Mouse (Mus musculus) MEL (cell line): ENCODE measurements around the gene Slmap.

Source experiments
- CTCF ChIP-seq, 3 experiments: IDR thresholded peaks in 2 of 3; conservative IDR thresholded peaks in 1 of 3; 2 replicates each; pipeline ENCODE4 v1.5.1; 2011 to 2012; ENCODE audit warnings: low read length in 3 of 3, low read depth in 2 of 3, mild to moderate bottlenecking in 2 of 3, improper control_type of control experiment in 1 of 3, inconsistent platforms in 1 of 3, mixed read lengths in 1 of 3, moderate library complexity in 1 of 3; ENCODE audit not compliant: control insufficient read depth in 1 of 3, insufficient read depth in 1 of 3, poor library complexity in 1 of 3, severe bottlenecking in 1 of 3
- ETS1 ChIP-seq: IDR thresholded peaks from 2 replicates; pipeline ENCODE4 v1.6.1; 2012; ENCODE audit warnings: low read depth, mild to moderate bottlenecking, inconsistent platforms, low read length, improper control_type of control experiment, moderate library complexity
- JUND ChIP-seq: IDR thresholded peaks from 2 replicates; pipeline ENCODE4 v1.6.1; 2011; ENCODE audit warnings: low read depth, mild to moderate bottlenecking, improper control_type of control experiment, low read length
- MAX ChIP-seq: IDR thresholded peaks from 2 replicates; pipeline ENCODE4 v1.6.1; 2011; ENCODE audit warnings: low read length, improper control_type of control experiment
- MXI1 ChIP-seq: IDR thresholded peaks from 2 replicates; pipeline ENCODE4 v1.6.1; 2011; ENCODE audit warnings: mild to moderate bottlenecking, low read depth, low read length, improper control_type of control experiment
- MYC ChIP-seq: IDR thresholded peaks from 2 replicates; pipeline ENCODE4 v1.6.1; 2011; ENCODE audit warnings: low read depth, mild to moderate bottlenecking, low read length, improper control_type of control experiment, moderate library complexity
- POLR2A ChIP-seq, 2 experiments: IDR thresholded peaks; 2 replicates each; pipeline ENCODE4 v1.6.1; 2011 to 2012; ENCODE audit warnings: low read length in 2 of 2, mild to moderate bottlenecking in 2 of 2, control low read depth in 1 of 2, improper control_type of control experiment in 1 of 2, low read depth in 1 of 2, moderate library complexity in 1 of 2; ENCODE audit not compliant: control insufficient read depth in 1 of 2, insufficient read depth in 1 of 2, poor library complexity in 1 of 2
- TBP ChIP-seq: IDR thresholded peaks from 2 replicates; pipeline ENCODE4 v1.8.0; 2011; ENCODE audit warnings: low read depth, low read length, improper control_type of control experiment
- USF1 ChIP-seq: IDR thresholded peaks from 2 replicates; pipeline ENCODE4 v1.6.1; 2014; ENCODE audit warnings: low read depth, mild to moderate bottlenecking, inconsistent platforms, low read length, improper control_type of control experiment, moderate library complexity

GRCm38 (mm10) chr14:26507361-26507760, 27.4 kb downstream of the Slmap start:
- TF ChIP-seq POLR2A (IDR thresholded peaks at IDR 0.05; ENCODE audit: control insufficient read depth in 1 of 2, insufficient read depth in 1 of 2, low read depth in 1 of 2, low read length in 2 of 2, poor library complexity in 1 of 2) (no peak), CTCF (IDR thresholded peaks at IDR 0.05 in 2 of 3, conservative IDR thresholded peaks at IDR 0.05 in 1 of 3; ENCODE audit: control insufficient read depth in 1 of 3, insufficient read depth in 1 of 3, low read depth in 2 of 3, low read length in 3 of 3, poor library complexity in 1 of 3, severe bottlenecking in 1 of 3) (no peak), MAX (no peak), TBP (no peak), ETS1 (no peak), MYC (no peak), MXI1 (no peak), JUND (no peak), USF1 (no peak)
